Mouse (Mus musculus): Measurements from ENCODE around the gene Gm8764. TPM values are rescaled to one million over a fixed set of nuclear protein-coding genes. Genes with fewer than 3 reads are reported as not detected.

Gm8764 gene
- not detected in 2 replicates for polyA plus RNA-seq (2021; fragmentation: Nextera tagmentation)
- long read RNA-seq, experiment 1: 0 reads
- long read RNA-seq, experiment 2: 0 reads

GRCm38 (mm10) chr10:104159706-104160105, at the start of gene Gm8764:
Gene Gm8764 (plus strand): TSS chr10:104160006.

DNA sequence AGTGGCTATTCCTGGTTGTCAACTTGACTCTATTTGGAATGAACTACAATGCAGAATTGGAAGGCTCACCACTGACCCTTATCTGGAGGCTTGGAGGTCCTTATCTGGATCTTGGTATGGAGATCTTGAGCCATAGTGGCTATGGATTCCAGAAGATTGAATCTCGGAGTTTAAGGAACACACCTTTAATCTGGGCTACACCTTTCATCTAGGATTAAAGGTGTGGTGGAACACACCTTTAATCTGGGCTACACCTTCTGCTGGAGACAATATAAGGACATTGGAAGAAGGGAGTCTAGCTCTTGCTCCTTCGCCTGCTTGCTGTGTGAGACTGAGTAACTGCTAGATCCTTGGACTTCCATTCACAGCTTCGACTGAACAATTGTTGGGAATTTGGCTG, 17.1 kb upstream of the Gm8764 start, which contains the start of gene Gm21293:
Gene Gm21293, plus strand, starts transcription at position 301 of the 400 bp plus-strand sequence.

DNA sequence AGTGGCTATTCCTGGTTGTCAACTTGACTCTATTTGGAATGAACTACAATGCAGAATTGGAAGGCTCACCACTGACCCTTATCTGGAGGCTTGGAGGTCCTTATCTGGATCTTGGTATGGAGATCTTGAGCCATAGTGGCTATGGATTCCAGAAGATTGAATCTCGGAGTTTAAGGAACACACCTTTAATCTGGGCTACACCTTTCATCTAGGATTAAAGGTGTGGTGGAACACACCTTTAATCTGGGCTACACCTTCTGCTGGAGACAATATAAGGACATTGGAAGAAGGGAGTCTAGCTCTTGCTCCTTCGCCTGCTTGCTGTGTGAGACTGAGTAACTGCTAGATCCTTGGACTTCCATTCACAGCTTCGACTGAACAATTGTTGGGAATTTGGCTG, 8.6 kb upstream of the Gm8764 start, which contains the start of gene Gm6763:
Gene Gm6763, plus strand, starts transcription at position 301 of the 400 bp plus-strand sequence.

GRCm38 (mm10) chr10:104168215-104168614, 8.4 kb downstream of the Gm8764 start, which contains the start of gene Gm21304:
Gene Gm21304 (plus strand): TSS chr10:104168515.

GRCm38 (mm10) chr10:104176724-104177123, 16.9 kb downstream of the Gm8764 start, which contains the start of gene Gm21312:
Gene Gm21312 (plus strand): TSS chr10:104177024.

DNA sequence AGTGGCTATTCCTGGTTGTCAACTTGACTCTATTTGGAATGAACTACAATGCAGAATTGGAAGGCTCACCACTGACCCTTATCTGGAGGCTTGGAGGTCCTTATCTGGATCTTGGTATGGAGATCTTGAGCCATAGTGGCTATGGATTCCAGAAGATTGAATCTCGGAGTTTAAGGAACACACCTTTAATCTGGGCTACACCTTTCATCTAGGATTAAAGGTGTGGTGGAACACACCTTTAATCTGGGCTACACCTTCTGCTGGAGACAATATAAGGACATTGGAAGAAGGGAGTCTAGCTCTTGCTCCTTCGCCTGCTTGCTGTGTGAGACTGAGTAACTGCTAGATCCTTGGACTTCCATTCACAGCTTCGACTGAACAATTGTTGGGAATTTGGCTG, 25.4 kb downstream of the Gm8764 start, which contains the start of gene Gm20765:
Gene Gm20765, plus strand, starts transcription at position 301 of the 400 bp plus-strand sequence.

GRCm38 (mm10) chr10:104193742-104194141, 33.9 kb downstream of the Gm8764 start, which contains the start of gene Gm4340:
Gene Gm4340 (plus strand): TSS chr10:104194042.

Other genes with a start within 250 kb of the Gm8764 start
- not detected in 2 replicates for gene Gm21293, start 17.0 kb upstream of the Gm8764 start, polyA plus RNA-seq (2021; fragmentation: Nextera tagmentation)
- gene Gm6763, start 8.5 kb upstream of the Gm8764 start, polyA plus RNA-seq (2021; fragmentation: Nextera tagmentation): not detected in 2 replicates
- gene Gm21304, start 8.5 kb downstream of the Gm8764 start, polyA plus RNA-seq (2021; fragmentation: Nextera tagmentation): not detected in 2 replicates
- gene Gm21312, start 17.0 kb downstream of the Gm8764 start, polyA plus RNA-seq (2021; fragmentation: Nextera tagmentation): not detected in 2 replicates
- not detected in 2 replicates for gene Gm20765, start 25.5 kb downstream of the Gm8764 start, polyA plus RNA-seq (2021; fragmentation: Nextera tagmentation)
- not detected in 2 replicates for gene Gm4340, start 34.0 kb downstream of the Gm8764 start, polyA plus RNA-seq (2021; fragmentation: Nextera tagmentation)

Measured in layer of hippocampus, adult 6 months (tissue).